ENCODE assay signal across 8 mouse cellular contexts in the genomic region with DNA sequence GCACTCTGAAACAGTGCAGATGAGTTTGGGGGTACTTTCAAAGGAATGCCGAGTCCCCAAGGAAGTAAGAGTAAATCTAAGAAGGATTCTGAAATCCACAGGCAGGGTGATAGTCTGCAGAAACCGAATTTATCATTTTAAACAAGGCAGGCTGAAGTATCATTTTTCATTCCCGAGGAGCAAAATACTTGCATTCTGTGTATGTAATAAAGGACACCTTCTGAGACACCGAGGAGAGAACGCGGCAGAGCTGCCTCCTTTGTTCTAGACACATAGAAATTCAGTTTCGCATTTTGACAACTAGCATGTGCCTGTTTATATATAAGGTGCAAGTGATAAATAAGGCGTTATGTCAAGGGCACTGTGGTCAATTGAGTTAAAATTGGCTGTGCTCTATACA. TPM values are rescaled to one million over a fixed set of nuclear protein-coding genes. Genes with fewer than 3 reads are reported as not detected.
DNase-seq lines count a peak whose midpoint lies in the region; ATAC-seq and TF ChIP-seq lines count a peak whose summit lies in the region.

No protein-coding gene starts in this region.

- H3K4me2 ChIP-seq in heart, postnatal 0 days (ENCODE audit: low read depth, low read length), result peak overlapping the region; percentile 56
- H3K4me2 ChIP-seq in embryonic facial prominence, embryonic 13.5 days, result peak overlapping the region; percentile 54
- peak overlapping the region; percentile 49 for H3K4me2 ChIP-seq in hindbrain, postnatal 0 days (ENCODE audit: low read depth, low read length)
- peak overlapping the region; percentile 46; the same call in 1 of the 2 replicates for H3K4me2 ChIP-seq in midbrain, embryonic 12.5 days (replicated peaks)

- no peak for TF ChIP-seq CTCF in heart, postnatal 0 days (IDR thresholded peaks at IDR 0.05; ENCODE audit: low read depth)
- no peak for TF ChIP-seq CTCF in hindbrain, postnatal 0 days (IDR thresholded peaks at IDR 0.05; ENCODE audit: low read depth)

- H3K4me3 ChIP-seq in heart, postnatal 0 days (ENCODE audit: low read depth, low read length), result peak overlapping the region; percentile 51
- peak overlapping the region; percentile 33 for H3K4me3 ChIP-seq in embryonic facial prominence, embryonic 13.5 days
- H3K4me3 ChIP-seq in hindbrain, postnatal 0 days (ENCODE audit: low read length), result peak overlapping the region; percentile 27; the same call in 1 of the 2 replicates
- no peak overlapping the region for H3K4me3 ChIP-seq in midbrain, embryonic 12.5 days

- H3K36me3 ChIP-seq in heart, postnatal 0 days (replicated peaks; ENCODE audit: control insufficient read depth, insufficient read depth, low read length), result no peaks in the 10 kb centered on the region
- no peaks in the 10 kb centered on the region for H3K36me3 ChIP-seq in embryonic facial prominence, embryonic 13.5 days
- H3K36me3 ChIP-seq in hindbrain, postnatal 0 days (ENCODE audit: insufficient read depth, low read length), result no peaks in the 10 kb centered on the region
- no peaks in the 10 kb centered on the region for H3K36me3 ChIP-seq in midbrain, embryonic 12.5 days

- no peak for TF ChIP-seq EP300 in heart, postnatal 0 days (IDR thresholded peaks at IDR 0.05; ENCODE audit: low read depth)

- H3K9ac ChIP-seq in heart, postnatal 0 days (replicated peaks; ENCODE audit: low read depth, low read length), result peak overlapping the region; percentile 54
- peak overlapping the region; percentile 61; the same call in 1 of the 2 replicates for H3K9ac ChIP-seq in embryonic facial prominence, embryonic 13.5 days
- H3K9ac ChIP-seq in hindbrain, postnatal 0 days (replicated peaks; ENCODE audit: low read length), result no peak overlapping the region
- H3K9ac ChIP-seq in midbrain, embryonic 12.5 days (replicated peaks), result no peak overlapping the region

- H3K4me1 ChIP-seq in heart, postnatal 0 days (ENCODE audit: control insufficient read depth, insufficient read depth), result no peaks in the 10 kb centered on the region
- H3K4me1 ChIP-seq in embryonic facial prominence, embryonic 13.5 days, result no peaks in the 10 kb centered on the region
- no peaks in the 10 kb centered on the region for H3K4me1 ChIP-seq in hindbrain, postnatal 0 days (ENCODE audit: insufficient read depth, low read length)
- no peaks in the 10 kb centered on the region for H3K4me1 ChIP-seq in midbrain, embryonic 12.5 days

- no peaks in the 10 kb centered on the region for H3K27me3 ChIP-seq in heart, postnatal 0 days (ENCODE audit: control insufficient read depth, insufficient read depth, low read length)
- H3K27me3 ChIP-seq in embryonic facial prominence, embryonic 13.5 days, result peaks cover 21% of the 10 kb centered on the region
- no peaks in the 10 kb centered on the region; the same call in 1 of the 2 replicates for H3K27me3 ChIP-seq in hindbrain, postnatal 0 days (ENCODE audit: insufficient read depth, low read length)
- peaks cover 20% of the 10 kb centered on the region for H3K27me3 ChIP-seq in midbrain, embryonic 12.5 days

- no peaks in the 10 kb centered on the region for H3K9me3 ChIP-seq in heart, postnatal 0 days (replicated peaks; ENCODE audit: control insufficient read depth, low read length)
- H3K9me3 ChIP-seq in embryonic facial prominence, embryonic 13.5 days, result no peaks in the 10 kb centered on the region
- H3K9me3 ChIP-seq in hindbrain, postnatal 0 days (ENCODE audit: low read length), result no peaks in the 10 kb centered on the region
- H3K9me3 ChIP-seq in midbrain, embryonic 12.5 days, result no peaks in the 10 kb centered on the region

- ATAC-seq in heart, postnatal 0 days (ENCODE audit: insufficient read depth, low read depth), result no peak
- ATAC-seq in embryonic facial prominence, embryonic 13.5 days (ENCODE audit: insufficient number of reproducible peaks, insufficient read depth, low FRiP score, low TSS enrichment, low read depth), result no peak
- no peak for ATAC-seq in hindbrain, postnatal 0 days
- no peak for ATAC-seq in midbrain, embryonic 12.5 days (ENCODE audit: low FRiP score, low read depth)

- no peak for DNase-seq in heart, postnatal 0 days (ENCODE audit: low spot score)
- DNase-seq in heart, adult 9 months (ENCODE audit: low spot score in 2 of 2), result no peak
- no peak for DNase-seq in hindbrain, postnatal 0 days (ENCODE audit: low spot score)
- no peak for DNase-seq in frontal cortex, adult 2 months (ENCODE audit: extremely low spot score in 1 of 2, low spot score in 1 of 2)
- no peak for DNase-seq in adrenal gland, postnatal 10 days
- no peak for DNase-seq in spleen, postnatal 36 days (ENCODE audit: low spot score in 2 of 2)

- peak overlapping the region; percentile 63 for H3K27ac ChIP-seq in heart, postnatal 0 days (ENCODE audit: low read depth)
- H3K27ac ChIP-seq in embryonic facial prominence, embryonic 13.5 days, result peak overlapping the region; percentile 16; the same call in 1 of the 2 replicates
- no peak overlapping the region for H3K27ac ChIP-seq in hindbrain, postnatal 0 days
- H3K27ac ChIP-seq in midbrain, embryonic 12.5 days (replicated peaks), result no peak overlapping the region

- WGBS in heart, postnatal 0 days, result 28% methylated on average over 8 of the region's 8 CpGs
- WGBS in embryonic facial prominence, embryonic 13.5 days, result 38% methylated on average over 8 of the region's 8 CpGs
- WGBS in hindbrain, postnatal 0 days, result 37% methylated on average over 8 of the region's 8 CpGs
- WGBS in midbrain, embryonic 12.5 days, result 47% methylated on average over 8 of the region's 8 CpGs

RNA-seq across cellular contexts. Expression of a gene that starts 0.7 kb away (rescaled TPM):
- 10.6 TPM in 2 replicates for total RNA-seq in heart, postnatal 0 days (2014; rRNA removed; ENCODE audit: low replicate concordance)
- 2.8 and 2.9 TPM in 2 replicates for polyA plus RNA-seq in heart, postnatal 0 days (2015; fragmentation: Nextera tagmentation; extraction: Ambion mirVana)
- 9.2 and 10.3 TPM in 2 replicates for polyA plus RNA-seq in embryonic facial prominence, embryonic 13.5 days (2015; fragmentation: Nextera tagmentation; extraction: Ambion mirVana)
- total RNA-seq in hindbrain, postnatal 0 days (2014; rRNA removed), result 6.1 and 8.5 TPM in 2 replicates
- polyA plus RNA-seq in hindbrain, postnatal 0 days (2015; fragmentation: Nextera tagmentation; extraction: Ambion mirVana), result 3.8 TPM in 2 replicates
- 20.2 and 21.5 TPM in 2 replicates for polyA plus RNA-seq in midbrain, embryonic 12.5 days (2016; fragmentation: Nextera tagmentation; extraction: Ambion mirVana)
- polyA plus RNA-seq in frontal cortex, adult 2 months (2012; rRNA removed), result 11.9 and 12.1 TPM in 2 replicates
- 10 to 100 TPM; 15.1 to 21.5 TPM for total RNA-seq in adrenal gland, postnatal 10 days (2021)

Comparison
In these comparisons a context has a peak if more than half of its experiments do, and no peak if none do; other contexts are left out.
1. H3K27ac ChIP-seq: peak in heart, postnatal 0 days (single experiment) and embryonic facial prominence, embryonic 13.5 days (single experiment); none in hindbrain, postnatal 0 days (single experiment) and midbrain, embryonic 12.5 days (single experiment).
2. H3K9ac ChIP-seq: peak in heart, postnatal 0 days (single experiment) and embryonic facial prominence, embryonic 13.5 days (single experiment); none in hindbrain, postnatal 0 days (single experiment) and midbrain, embryonic 12.5 days (single experiment).
3. Peak in every context shown above with its lines, with median percentiles within 50 percentile points of each other: H3K4me2 ChIP-seq.